Mouse (Mus musculus): ENCODE measurements at regions not wholly inside any gene's neighbourhood (a gene's known extent, or its start where the extent isn't known, plus 50 kb on each side); places are given as distances from the start of the nearest gene placed in this dataset.

DNA sequence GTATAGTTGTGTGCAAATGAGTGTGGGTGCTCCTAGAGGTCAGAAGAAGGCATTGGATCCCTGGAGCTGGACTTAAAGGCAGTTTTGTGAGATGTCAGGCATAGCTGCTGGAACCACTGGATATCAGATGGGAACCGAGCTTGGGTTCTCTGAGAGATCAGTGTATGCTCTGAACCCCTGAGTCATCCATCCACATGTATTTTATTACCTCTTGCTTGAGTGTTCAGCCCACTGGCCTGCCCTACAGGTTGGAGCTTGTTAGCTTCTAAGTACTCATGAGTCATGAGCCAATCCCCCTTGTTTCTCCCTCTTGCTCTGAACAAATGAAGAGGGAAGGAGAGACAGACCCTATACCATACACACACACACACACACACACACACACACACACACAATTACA is 119.4 kb upstream of the Gdnf start:
- no peak for DNase-seq (ENCODE audit: low spot score in 2 of 2)

GRCm38 (mm10) chr15:7692096-7692495 is 118.5 kb upstream of the Gdnf start:
- no peak for DNase-seq (ENCODE audit: low spot score in 2 of 2)

DNA sequence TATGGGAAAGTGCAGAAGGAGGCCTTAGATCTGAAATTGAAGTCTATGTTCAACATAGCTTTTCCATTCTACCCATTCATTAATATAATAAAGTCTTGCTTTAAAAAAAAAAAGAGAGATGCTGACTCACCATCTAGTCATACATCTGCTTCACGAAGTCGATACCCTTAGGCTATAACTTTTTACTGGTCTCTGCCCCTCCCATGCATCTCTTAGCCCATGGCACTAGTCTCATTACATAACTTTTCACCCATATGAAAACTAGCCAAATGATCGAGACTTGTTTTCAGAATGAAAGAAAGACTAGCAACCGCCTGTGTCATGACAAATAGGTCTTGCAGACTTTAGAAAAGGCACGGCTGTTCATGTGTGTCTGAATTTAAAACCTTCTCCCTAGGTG is 116.6 kb upstream of the Gdnf start:
- no peak for DNase-seq (ENCODE audit: low spot score in 2 of 2)

DNA sequence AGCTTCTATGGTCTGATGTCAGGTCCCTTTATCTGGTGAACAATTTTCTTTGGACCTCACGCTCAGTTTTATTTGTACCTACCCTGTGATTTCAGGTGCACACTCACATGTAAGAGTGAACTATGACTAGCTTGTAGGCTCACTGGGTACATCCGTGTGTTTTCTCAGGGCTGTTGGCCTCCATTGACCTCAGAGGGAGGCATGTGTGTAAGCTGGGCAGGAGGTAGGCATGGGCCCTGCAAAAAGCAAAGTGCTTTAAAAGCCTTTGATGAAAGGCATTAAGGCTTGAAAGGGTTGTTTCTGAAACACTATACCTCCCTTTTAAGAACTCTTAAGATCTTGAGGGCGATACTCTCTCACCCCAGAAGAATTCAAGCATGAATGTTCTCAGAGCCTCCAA is 112.9 kb upstream of the Gdnf start:
- no peak for DNase-seq (ENCODE audit: low spot score in 2 of 2)

GRCm38 (mm10) chr15:7708836-7709235 is 101.8 kb upstream of the Gdnf start:
- no peak for DNase-seq (ENCODE audit: low spot score in 2 of 2)

GRCm38 (mm10) chr15:7714641-7715040 is 96.0 kb upstream of the Gdnf start:
- no peak for DNase-seq (ENCODE audit: low spot score in 2 of 2)

- no peak for DNase-seq (ENCODE audit: low spot score in 2 of 2)
Measured at GRCm38 (mm10) chr15:7716188-7716587, 94.5 kb upstream of the Gdnf start.

- DNase-seq (ENCODE audit: low spot score in 2 of 2), result no peak
Measured at GRCm38 (mm10) chr15:7723202-7723721, 87.4 kb upstream of the Gdnf start.

GRCm38 (mm10) chr15:7723770-7724169 is 86.9 kb upstream of the Gdnf start:
- no peak for DNase-seq (ENCODE audit: low spot score in 2 of 2)

- DNase-seq (ENCODE audit: low spot score in 2 of 2), result peak in 1 of 2 experiments; percentile 15
Measured at GRCm38 (mm10) chr15:7725505-7725904, 85.1 kb upstream of the Gdnf start.

- no peak for DNase-seq (ENCODE audit: low spot score in 2 of 2)
Measured at GRCm38 (mm10) chr15:7747586-7747985, 63.1 kb upstream of the Gdnf start.

- no peak for DNase-seq (ENCODE audit: low spot score in 2 of 2)
Measured at GRCm38 (mm10) chr15:7750441-7750840, 60.2 kb upstream of the Gdnf start.

Data from layer of hippocampus, postnatal 10 days (tissue).